Mouse (Mus musculus): ENCODE measurements around the gene Golga4.

- TF ChIP-seq GATA1 (IDR thresholded peaks at IDR 0.05; ENCODE audit: borderline replicate concordance, low read length) (no peak), FLI1 (IDR thresholded peaks at IDR 0.05; ENCODE audit: low read length) (no peak)
Observed at GRCm38 (mm10) chr9:118537463-118538339, 31.6 kb downstream of the Golga4 start.
